Mouse (Mus musculus): Measurements from ENCODE around the gene Dnase1l3.

GRCm38 (mm10) chr14:7981226-7981625, 13.1 kb downstream of the Dnase1l3 start:
- TF ChIP-seq POLR2A (IDR thresholded peaks at IDR 0.05; ENCODE audit: insufficient read depth, low read length) (no peak), EP300 (IDR thresholded peaks at IDR 0.05; ENCODE audit: insufficient read depth, low read depth, low read length) (no peak)
